ENCODE assay signal across 17 mouse cellular contexts in the genomic region with DNA sequence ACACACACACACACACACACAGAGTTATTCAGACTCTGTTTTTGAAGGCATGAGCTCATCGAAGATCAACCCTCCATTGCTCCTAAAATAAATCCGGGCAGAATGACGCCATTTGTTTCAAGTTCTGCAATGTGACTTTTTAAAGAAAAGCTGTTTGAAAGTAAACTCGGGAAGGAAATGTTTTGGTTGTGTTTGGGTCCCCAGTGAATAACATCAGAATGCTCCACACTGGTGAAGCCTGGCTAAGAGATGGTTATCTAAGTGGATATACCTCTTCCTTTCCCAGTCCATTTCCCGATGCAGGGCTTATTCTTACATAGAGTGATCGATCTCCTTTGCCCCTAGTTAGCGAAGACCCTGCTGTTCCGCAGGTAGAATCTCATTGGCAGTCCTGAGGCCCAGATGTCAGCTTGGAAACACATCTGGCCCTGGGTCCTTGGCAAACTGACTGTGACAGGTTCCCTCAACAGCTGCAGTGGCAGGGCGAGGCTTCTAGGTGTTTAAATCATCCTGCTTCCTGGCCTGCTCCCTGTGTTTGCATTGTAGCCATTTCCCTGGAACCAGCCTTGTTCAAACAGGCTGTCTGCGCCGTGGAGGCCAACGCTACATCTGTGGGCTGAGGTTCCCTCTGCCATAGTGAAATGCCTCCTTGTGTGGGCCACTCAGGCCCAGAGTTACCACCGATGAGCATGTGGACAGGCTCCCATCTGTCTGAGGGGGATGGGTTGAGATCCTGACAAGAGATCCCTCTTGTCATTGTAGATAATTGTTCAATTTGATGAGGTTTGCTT.
DNase-seq lines count a peak whose midpoint lies in the region; ATAC-seq and TF ChIP-seq lines count a peak whose summit lies in the region.
"Had no signal": no experiment of that assay in that cellular context is flagged by ENCODE, and none has a peak within 500 bp of the region (broad histone marks: within the 10 kb centered on the region; RNA-seq: fewer than 3 reads in every experiment).

No protein-coding gene starts in this region.

- H3K27ac ChIP-seq in lung, embryonic 14.5 days (ENCODE audit: low read depth), result no peak overlapping the region
- H3K27ac ChIP-seq: embryonic facial prominence, embryonic 13.5 days; heart, embryonic 15.5 days; hindbrain, embryonic 15.5 days; kidney, embryonic 15.5 days; liver, embryonic 15.5 days; neural tube, embryonic 12.5 days had no signal

- H3K36me3 ChIP-seq in lung, embryonic 14.5 days (ENCODE audit: insufficient read depth), result no peaks in the 10 kb centered on the region
- H3K36me3 ChIP-seq: embryonic facial prominence, embryonic 13.5 days; heart, embryonic 15.5 days; hindbrain, embryonic 15.5 days; kidney, embryonic 15.5 days; liver, embryonic 15.5 days; neural tube, embryonic 12.5 days had no signal

- H3K9ac ChIP-seq in lung, embryonic 14.5 days, result no peak overlapping the region
- H3K9ac ChIP-seq: embryonic facial prominence, embryonic 13.5 days; heart, embryonic 15.5 days; hindbrain, embryonic 15.5 days; kidney, embryonic 15.5 days; liver, embryonic 15.5 days; neural tube, embryonic 12.5 days had no signal

- no peak overlapping the region for H3K4me3 ChIP-seq in lung, embryonic 14.5 days (ENCODE audit: low read depth, low read length)
- no peak overlapping the region for H3K4me3 ChIP-seq in lung, adult 2 months (replicated peaks; ENCODE audit: extremely low read depth, low read depth, low read length)
- H3K4me3 ChIP-seq: embryonic facial prominence, embryonic 13.5 days; heart, embryonic 15.5 days; hindbrain, embryonic 15.5 days; kidney, embryonic 15.5 days; liver, embryonic 15.5 days; neural tube, embryonic 12.5 days had no signal

- no peaks in the 10 kb centered on the region for H3K27me3 ChIP-seq in lung, embryonic 14.5 days (ENCODE audit: insufficient read depth, low read length)
- H3K27me3 ChIP-seq: CH12.LX; embryonic facial prominence, embryonic 13.5 days; heart, embryonic 15.5 days; hindbrain, embryonic 15.5 days; kidney, embryonic 15.5 days; liver, embryonic 15.5 days; neural tube, embryonic 12.5 days had no signal

- H3K4me1 ChIP-seq in lung, embryonic 14.5 days (ENCODE audit: insufficient read depth), result no peaks in the 10 kb centered on the region
- H3K4me1 ChIP-seq in lung, adult 2 months (ENCODE audit: control insufficient read depth, insufficient read depth, low read length), result peaks cover 7% of the 10 kb centered on the region
- H3K4me1 ChIP-seq: embryonic facial prominence, embryonic 13.5 days; heart, embryonic 15.5 days; kidney, embryonic 15.5 days; liver, embryonic 15.5 days had no signal

- H3K9me3 ChIP-seq in lung, embryonic 14.5 days (ENCODE audit: low read depth, low read length), result no peaks in the 10 kb centered on the region
- H3K9me3 ChIP-seq: embryonic facial prominence, embryonic 13.5 days; heart, embryonic 15.5 days; hindbrain, embryonic 15.5 days; kidney, embryonic 15.5 days; liver, embryonic 15.5 days; neural tube, embryonic 12.5 days had no signal

- H3K4me2 ChIP-seq in lung, embryonic 14.5 days, result no peak overlapping the region
- H3K4me2 ChIP-seq: embryonic facial prominence, embryonic 13.5 days; heart, embryonic 15.5 days; hindbrain, embryonic 15.5 days; kidney, embryonic 15.5 days; liver, embryonic 15.5 days; neural tube, embryonic 12.5 days had no signal

- WGBS in lung, embryonic 14.5 days, result 54% methylated on average over 13 of the region's 13 CpGs
- WGBS in lung, adult 2 months, result 35% methylated on average over 13 of the region's 13 CpGs

- DNase-seq in embryo, embryonic 11 days, result peak; percentile 32
- no peak for DNase-seq in embryo, embryonic 9.5 days (ENCODE audit: extremely low spot score)
- DNase-seq in lung, embryonic 14.5 days, result peak; percentile 36
- no peak for DNase-seq in lung, adult 2 months
- DNase-seq in brain, adult 2 months (ENCODE audit: low read depth, low spot score), result peak; percentile 11
- DNase-seq in mesoderm, embryonic 11.5 days (ENCODE audit: low read depth, low spot score), result peak; percentile 44
- DNase-seq in gastrocnemius, adult 18-20 months (ENCODE audit: low spot score), result no peak
- DNase-seq in natural killer cell, adult 2 months (ENCODE audit: low spot score in 2 of 2), result no peak
- DNase-seq: adrenal gland, postnatal 14 days; cerebellum, postnatal 10 days had no signal

- no peak for TF ChIP-seq POLR2A in lung, adult 2 months (IDR thresholded peaks at IDR 0.05; ENCODE audit: borderline replicate concordance, extremely low read depth, low read depth, low read length)

- peak; percentile 49; the same call in 1 of the 2 replicates for ATAC-seq in lung, embryonic 14.5 days (ENCODE audit: insufficient read depth)

- TF ChIP-seq CTCF in lung, embryonic 14.5 days (IDR thresholded peaks at IDR 0.05; ENCODE audit: low read depth), result no peak
- TF ChIP-seq CTCF in lung, adult 2 months (IDR thresholded peaks at IDR 0.05; ENCODE audit: insufficient read depth, low read length), result no peak

Comparison
In these comparisons a context has a peak if more than half of its experiments do, and no peak if none do; other contexts are left out.
1. DNase-seq: peak in embryo, embryonic 11 days (single experiment), lung, embryonic 14.5 days (single experiment), brain, adult 2 months (single experiment) and mesoderm, embryonic 11.5 days (single experiment); none in embryo, embryonic 9.5 days (single experiment), lung, adult 2 months (single experiment), gastrocnemius, adult 18-20 months (single experiment) and natural killer cell, adult 2 months (0 of 2).